Mouse (Mus musculus): ENCODE measurements around the gene Ces1h. TPM values are rescaled to one million over a fixed set of nuclear protein-coding genes. Genes with fewer than 3 reads are reported as not detected.

Gene Ces1h
- polyA plus RNA-seq, 1 experiment from 2014 or later: not detected

- no peak for ATAC-seq (replicated peaks; ENCODE audit: low FRiP score)
- H3K4me2 ChIP-seq: no peak overlapping the region
- H3K4me1 ChIP-seq (replicated peaks; ENCODE audit: control insufficient read depth, insufficient read depth, low read length): no peaks in the 10 kb centered on the region
- no peaks in the 10 kb centered on the region for H3K9me3 ChIP-seq (ENCODE audit: control insufficient read depth, low read length)
- no peak overlapping the region for H3K27ac ChIP-seq (ENCODE audit: low read depth, low read length)
- no peak for DNase-seq (ENCODE audit: low spot score)
- 90% methylated on average over 2 of the region's 2 CpGs for WGBS
- no peaks in the 10 kb centered on the region for H3K36me3 ChIP-seq (ENCODE audit: control insufficient read depth, insufficient read depth, low read length)
- H3K9ac ChIP-seq (ENCODE audit: low read depth, low read length): no peak overlapping the region
- H3K4me3 ChIP-seq (ENCODE audit: low read depth, low read length): no peak overlapping the region
- H3K27me3 ChIP-seq (replicated peaks; ENCODE audit: control insufficient read depth, insufficient read depth, low read length): no peaks in the 10 kb centered on the region
These were observed 40.0 kb downstream of the Ces1h start for GRCm38 (mm10) chr8:93339531-93339930.

- Histone ChIP-seq H3K9me3 (ENCODE audit: control insufficient read depth, low read length) (no peaks in the 10 kb centered on the region), H3K27ac (ENCODE audit: low read depth, low read length) (no peak within 1 kb of the TSS), H3K36me3 (ENCODE audit: control insufficient read depth, insufficient read depth, low read length) (no peaks in the 10 kb centered on the region), H3K9ac (ENCODE audit: low read depth, low read length) (no peak within 1 kb of the TSS), H3K4me2 (no peak within 1 kb of the TSS), H3K4me1 (replicated peaks; ENCODE audit: control insufficient read depth, insufficient read depth, low read length) (no peaks in the 10 kb centered on the region), H3K4me3 (ENCODE audit: low read depth, low read length) (no peak within 1 kb of the TSS), H3K27me3 (replicated peaks; ENCODE audit: control insufficient read depth, insufficient read depth, low read length) (no peaks in the 10 kb centered on the region)
- 42% methylated on average over 3 of the region's 3 CpGs for WGBS
- ATAC-seq (replicated peaks; ENCODE audit: low FRiP score) (no peak), DNase-seq (ENCODE audit: low spot score) (no peak)
These were observed 42.3 kb downstream of the Ces1h start, which contains the start of gene Ces1g for GRCm38 (mm10) chr8:93337207-93337606. TSS of gene Ces1g (minus strand) at chr8:93337308.

GRCm38 (mm10) chr8:93332703-93333102 is 46.8 kb downstream of the Ces1h start:
- Histone ChIP-seq H3K9ac (ENCODE audit: low read depth, low read length) (no peak overlapping the region), H3K27ac (ENCODE audit: low read depth, low read length) (no peak overlapping the region), H3K36me3 (ENCODE audit: control insufficient read depth, insufficient read depth, low read length) (no peaks in the 10 kb centered on the region), H3K4me2 (no peak overlapping the region), H3K4me1 (replicated peaks; ENCODE audit: control insufficient read depth, insufficient read depth, low read length) (no peaks in the 10 kb centered on the region), H3K27me3 (replicated peaks; ENCODE audit: control insufficient read depth, insufficient read depth, low read length) (no peaks in the 10 kb centered on the region), H3K9me3 (ENCODE audit: control insufficient read depth, low read length) (no peaks in the 10 kb centered on the region), H3K4me3 (ENCODE audit: low read depth, low read length) (no peak overlapping the region)
- WGBS: 43% methylated on average over 1 of the region's 1 CpGs
- DNase-seq (ENCODE audit: low spot score): no peak
- ATAC-seq (replicated peaks; ENCODE audit: low FRiP score): no peak

GRCm38 (mm10) chr8:93331151-93331550 is 48.4 kb downstream of the Ces1h start:
- no peaks in the 10 kb centered on the region for H3K36me3 ChIP-seq (ENCODE audit: control insufficient read depth, insufficient read depth, low read length)
- no peak overlapping the region for H3K9ac ChIP-seq (ENCODE audit: low read depth, low read length)
- ATAC-seq (replicated peaks; ENCODE audit: low FRiP score) (no peak), DNase-seq (ENCODE audit: low spot score) (no peak)
- no peak overlapping the region for H3K4me3 ChIP-seq (ENCODE audit: low read depth, low read length)
- no peaks in the 10 kb centered on the region for H3K4me1 ChIP-seq (replicated peaks; ENCODE audit: control insufficient read depth, insufficient read depth, low read length)
- H3K27me3 ChIP-seq (replicated peaks; ENCODE audit: control insufficient read depth, insufficient read depth, low read length): no peaks in the 10 kb centered on the region
- H3K27ac ChIP-seq (ENCODE audit: low read depth, low read length): no peak overlapping the region
- WGBS: 78% methylated on average over 2 of the region's 2 CpGs
- H3K9me3 ChIP-seq (ENCODE audit: control insufficient read depth, low read length): no peaks in the 10 kb centered on the region
- no peak overlapping the region for H3K4me2 ChIP-seq

GRCm38 (mm10) chr8:93325123-93325522 is 54.4 kb downstream of the Ces1h start:
- Histone ChIP-seq H3K9ac (ENCODE audit: low read depth, low read length) (no peak overlapping the region), H3K9me3 (ENCODE audit: control insufficient read depth, low read length) (no peaks in the 10 kb centered on the region), H3K27me3 (replicated peaks; ENCODE audit: control insufficient read depth, insufficient read depth, low read length) (no peaks in the 10 kb centered on the region), H3K4me2 (no peak overlapping the region), H3K4me1 (replicated peaks; ENCODE audit: control insufficient read depth, insufficient read depth, low read length) (no peaks in the 10 kb centered on the region), H3K36me3 (ENCODE audit: control insufficient read depth, insufficient read depth, low read length) (no peaks in the 10 kb centered on the region), H3K4me3 (ENCODE audit: low read depth, low read length) (no peak overlapping the region), H3K27ac (ENCODE audit: low read depth, low read length) (no peak overlapping the region)
- no peak for DNase-seq (ENCODE audit: low spot score)
- no peak for ATAC-seq (replicated peaks; ENCODE audit: low FRiP score)
- 50% methylated on average over 2 of the region's 2 CpGs for WGBS

GRCm38 (mm10) chr8:93317031-93317430 is 62.5 kb downstream of the Ces1h start:
- Histone ChIP-seq H3K4me1 (replicated peaks; ENCODE audit: control insufficient read depth, insufficient read depth, low read length) (no peaks in the 10 kb centered on the region), H3K27ac (ENCODE audit: low read depth, low read length) (no peak overlapping the region), H3K9ac (ENCODE audit: low read depth, low read length) (no peak overlapping the region), H3K4me2 (no peak overlapping the region), H3K9me3 (ENCODE audit: control insufficient read depth, low read length) (no peaks in the 10 kb centered on the region), H3K27me3 (replicated peaks; ENCODE audit: control insufficient read depth, insufficient read depth, low read length) (no peaks in the 10 kb centered on the region), H3K36me3 (ENCODE audit: control insufficient read depth, insufficient read depth, low read length) (no peaks in the 10 kb centered on the region), H3K4me3 (ENCODE audit: low read depth, low read length) (no peak overlapping the region)
- no peak for DNase-seq (ENCODE audit: low spot score)
- WGBS: 76% methylated on average over 2 of the region's 2 CpGs
- no peak for ATAC-seq (replicated peaks; ENCODE audit: low FRiP score)

GRCm38 (mm10) chr8:93315557-93315956 is 64.0 kb downstream of the Ces1h start:
- Histone ChIP-seq H3K27me3 (replicated peaks; ENCODE audit: control insufficient read depth, insufficient read depth, low read length) (no peaks in the 10 kb centered on the region), H3K9ac (ENCODE audit: low read depth, low read length) (no peak overlapping the region), H3K4me1 (replicated peaks; ENCODE audit: control insufficient read depth, insufficient read depth, low read length) (no peaks in the 10 kb centered on the region), H3K4me2 (no peak overlapping the region), H3K4me3 (ENCODE audit: low read depth, low read length) (no peak overlapping the region), H3K27ac (ENCODE audit: low read depth, low read length) (no peak overlapping the region), H3K36me3 (ENCODE audit: control insufficient read depth, insufficient read depth, low read length) (no peaks in the 10 kb centered on the region), H3K9me3 (ENCODE audit: control insufficient read depth, low read length) (no peaks in the 10 kb centered on the region)
- ATAC-seq (replicated peaks; ENCODE audit: low FRiP score) (no peak), DNase-seq (ENCODE audit: low spot score) (no peak)
- 73% methylated on average over 2 of the region's 2 CpGs for WGBS

Other genes with a start within 250 kb of the Ces1h start
- 0.22 TPM in 1 of 2 replicates, not detected in the other for gene Ces1c, start 248.4 kb downstream of the Ces1h start, polyA plus RNA-seq (2014; fragmentation: Nextera tagmentation; extraction: Ambion mirVana)
- 0.16 and 1.1 TPM in 2 replicates for gene Ces1d, start 181.9 kb downstream of the Ces1h start, polyA plus RNA-seq (2014; fragmentation: Nextera tagmentation; extraction: Ambion mirVana)
- not detected in 2 replicates for gene Ces1e, start 150.1 kb downstream of the Ces1h start, polyA plus RNA-seq (2014; fragmentation: Nextera tagmentation; extraction: Ambion mirVana)
- gene Ces1f, start 100.0 kb downstream of the Ces1h start, polyA plus RNA-seq (2014; fragmentation: Nextera tagmentation; extraction: Ambion mirVana): not detected in 2 replicates
- gene Ces1g, start 42.4 kb downstream of the Ces1h start, polyA plus RNA-seq (2014; fragmentation: Nextera tagmentation; extraction: Ambion mirVana): 0.12 and 0.21 TPM in 2 replicates
- not detected in 2 replicates for gene Ces5a, start 156.1 kb upstream of the Ces1h start, polyA plus RNA-seq (2014; fragmentation: Nextera tagmentation; extraction: Ambion mirVana)

Data from liver, embryonic 11.5 days (tissue).